Mouse (Mus musculus) T-cell, adult 2 months (primary cell): ENCODE measurements around the gene Pzp.

Experiments
- DNase-seq: peaks from one replicate; pipeline ENCODE4 v3.0.0; 2022; ENCODE audit warnings: low spot score

Pzp gene

GRCm38 (mm10) chr6:128436356-128437005 lies 90.0 kb downstream of the Pzp start:
- DNase-seq: no peak

GRCm38 (mm10) chr6:128435474-128435873 lies 91.0 kb downstream of the Pzp start:
- DNase-seq: no peak
